Mouse (Mus musculus) cerebellum, adult 9-11 months (tissue): ENCODE measurements at regions not wholly inside any gene's neighbourhood (a gene's known extent, or its start where the extent isn't known, plus 50 kb on each side); places are given as distances from the start of the nearest gene placed in this dataset.
A peak's percentile ranks its signal among the peaks of the same experiment; 100 is the strongest.

Source experiments
- DNase-seq: peaks from one replicate; pipeline ENCODE4 v3.0.0; 2022

DNA sequence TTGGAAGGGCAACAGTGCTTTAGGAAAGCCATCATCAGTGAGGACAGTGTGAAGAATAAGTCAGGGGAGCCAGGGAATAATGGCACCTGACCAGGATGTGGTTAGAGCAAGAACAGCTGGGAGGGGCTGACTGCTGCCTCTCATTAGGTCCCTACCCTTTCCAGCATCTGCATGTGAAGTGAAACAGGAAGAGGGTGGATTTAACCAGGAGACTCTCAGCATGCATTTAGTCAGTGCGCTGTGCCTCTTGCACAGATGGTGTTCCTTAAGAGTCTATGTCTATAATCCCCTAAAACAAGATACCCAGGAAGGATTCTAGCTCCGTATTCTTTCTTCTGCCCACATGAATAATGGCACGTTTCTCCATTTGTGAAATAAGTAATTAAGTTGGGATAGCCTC, 267.9 kb downstream of the Spry2 start:
- DNase-seq: no peak

- DNase-seq: no peak
Measured at GRCm38 (mm10) chr14:105624387-105624786, 272.2 kb downstream of the Spry2 start.

DNA sequence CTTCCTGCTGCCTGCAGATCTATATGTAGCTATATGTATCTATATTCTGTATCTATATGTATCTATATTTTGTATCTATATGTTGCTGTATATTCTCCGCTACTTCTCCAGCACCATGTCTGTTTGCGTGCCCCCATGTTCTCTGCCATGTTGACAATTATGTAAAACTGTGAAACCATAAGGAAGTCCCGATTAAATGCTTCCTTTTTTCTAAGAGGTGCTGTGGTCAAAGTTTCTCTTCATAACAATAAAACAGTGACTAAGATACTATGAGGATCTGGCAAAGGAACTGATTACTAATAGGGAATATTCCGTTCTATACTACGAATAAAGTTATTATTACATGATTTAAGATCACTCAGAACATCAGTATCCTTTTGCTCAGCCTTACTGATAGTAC, 274.5 kb downstream of the Spry2 start:
- no peak for DNase-seq

- peak; percentile 32 for DNase-seq
Measured at GRCm38 (mm10) chr14:105621124-105621523, 275.5 kb downstream of the Spry2 start.

- no peak for DNase-seq
Measured at GRCm38 (mm10) chr14:105619449-105619848, 277.2 kb downstream of the Spry2 start.

DNA sequence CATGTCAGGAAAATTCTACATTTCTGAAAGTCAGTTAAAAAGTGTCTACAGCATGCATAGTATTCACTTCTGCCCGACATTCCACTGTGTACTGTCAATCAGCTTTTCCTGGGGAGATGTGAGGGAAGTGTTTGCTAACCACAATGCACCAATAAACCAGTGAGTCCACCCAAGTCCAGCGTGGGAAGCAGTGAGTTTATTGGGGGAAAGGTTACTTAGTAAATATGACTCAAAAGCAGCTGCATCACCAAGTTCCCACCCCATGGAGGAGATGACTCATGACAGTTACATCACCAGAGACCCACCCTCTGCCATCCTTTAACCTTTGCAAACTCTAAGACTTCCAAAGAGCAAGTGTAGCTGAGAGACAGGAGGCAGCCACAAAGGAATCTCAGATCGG, 280.9 kb downstream of the Spry2 start:
- DNase-seq: no peak

GRCm38 (mm10) chr14:105612794-105613193, 283.8 kb downstream of the Spry2 start:
- DNase-seq: no peak

GRCm38 (mm10) chr14:105608804-105609203, 287.8 kb downstream of the Spry2 start:
- DNase-seq: no peak

- DNase-seq: no peak
Measured at GRCm38 (mm10) chr14:105606551-105606950, 290.1 kb downstream of the Spry2 start.

GRCm38 (mm10) chr14:105604451-105604850, 292.2 kb downstream of the Spry2 start:
- no peak for DNase-seq

DNA sequence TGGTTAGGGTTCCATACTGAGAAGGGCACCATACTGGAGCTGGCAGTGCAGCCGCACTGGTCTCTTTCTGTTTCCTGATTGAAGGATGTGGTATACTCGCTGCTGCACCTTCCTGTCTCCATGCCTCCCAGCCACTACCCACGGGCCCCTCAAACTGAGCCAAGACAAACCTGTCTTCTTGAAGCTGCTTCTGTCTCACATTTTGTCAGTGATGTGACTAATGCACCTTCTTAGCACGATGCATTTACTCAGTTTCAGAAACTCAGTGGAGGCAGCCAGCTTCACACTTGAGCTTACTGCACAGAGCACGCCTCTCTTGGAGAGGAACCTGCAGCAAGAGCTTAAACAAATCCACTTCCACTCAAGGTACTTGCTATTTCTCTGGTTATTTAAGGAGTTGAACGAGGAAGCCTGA, 293.6 kb downstream of the Spry2 start:
- DNase-seq: no peak

DNA sequence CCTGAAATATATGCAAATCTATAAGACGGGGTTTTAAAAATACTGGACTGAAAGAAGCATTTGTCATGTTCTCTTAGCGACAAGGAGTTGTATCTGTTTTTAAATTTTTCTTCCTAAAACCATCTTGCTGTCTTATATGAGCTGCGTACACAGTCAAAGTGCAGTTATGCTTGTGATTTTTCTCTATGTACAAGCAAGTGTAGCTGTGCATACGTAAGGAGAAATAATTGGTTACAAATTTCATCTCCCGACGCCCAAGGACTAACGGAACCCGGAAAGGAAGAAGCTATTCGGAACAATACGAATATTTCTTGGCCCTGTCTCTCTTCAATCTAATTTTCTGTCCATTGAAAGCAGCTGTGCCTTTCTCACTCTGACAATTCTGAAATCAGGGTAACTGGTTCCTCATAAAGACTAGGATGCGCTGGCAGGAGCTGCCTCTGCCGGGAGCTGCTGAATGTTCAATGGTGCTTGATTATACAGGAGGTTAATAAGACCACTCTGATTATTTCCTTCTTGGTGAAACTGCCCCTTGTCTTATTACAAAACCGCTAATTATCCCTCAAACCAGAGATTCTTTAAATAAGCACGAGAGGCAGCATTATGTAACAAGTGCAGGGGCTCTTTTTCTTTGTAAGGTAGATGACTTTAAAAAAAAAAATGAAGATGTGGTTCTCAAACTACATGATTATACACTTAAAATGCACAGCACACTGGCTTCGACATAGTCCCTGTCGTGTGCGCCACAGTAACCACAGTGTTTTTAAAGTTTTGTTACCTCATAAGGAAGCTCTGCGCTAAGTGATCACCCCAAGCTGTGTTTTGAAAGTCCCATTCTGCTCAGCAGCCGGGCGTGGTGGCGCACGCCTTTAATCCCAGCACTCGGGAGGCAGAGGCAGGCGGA, 296.8 kb downstream of the Spry2 start:
- DNase-seq: no peak

DNA sequence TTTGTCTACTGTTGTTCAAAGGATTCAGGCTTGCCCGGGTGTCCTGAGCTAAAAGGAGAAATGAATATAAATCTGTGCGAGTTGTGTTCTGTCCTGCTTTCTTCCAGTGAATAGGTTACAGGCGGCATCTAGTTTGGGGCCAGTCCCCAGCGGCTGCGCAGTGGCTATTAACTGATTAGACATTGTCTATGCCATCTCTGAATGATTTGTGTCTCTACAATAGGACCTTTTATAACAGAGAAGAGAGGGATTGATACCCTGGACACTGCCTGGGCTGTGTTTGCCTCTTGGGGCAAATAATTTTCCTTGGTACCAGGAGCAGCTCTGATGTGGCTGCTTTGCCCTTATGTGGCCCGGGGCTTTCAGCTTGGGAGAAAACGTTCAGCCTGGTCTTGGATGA, 306.9 kb downstream of the Spry2 start:
- DNase-seq: peak; percentile 29

DNA sequence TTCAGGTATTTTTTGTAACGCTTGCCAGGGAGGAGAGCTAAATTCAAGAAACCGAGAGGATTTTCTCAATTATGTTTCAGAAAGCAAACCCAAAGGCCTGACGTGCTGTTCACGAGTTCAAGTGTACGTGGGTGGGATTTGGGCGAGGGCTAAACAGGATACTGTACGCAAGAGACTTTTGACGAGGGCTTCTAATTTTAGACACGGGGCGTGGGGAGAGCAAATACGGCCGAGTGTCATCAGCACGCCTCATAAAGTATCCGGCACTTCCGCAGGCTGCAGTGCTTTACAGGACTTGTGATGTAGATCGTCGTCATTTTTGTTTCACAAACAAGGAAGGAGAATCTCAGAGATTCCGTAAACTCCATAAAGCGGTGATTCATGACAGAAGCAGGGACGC, 307.4 kb downstream of the Spry2 start:
- no peak for DNase-seq

DNA sequence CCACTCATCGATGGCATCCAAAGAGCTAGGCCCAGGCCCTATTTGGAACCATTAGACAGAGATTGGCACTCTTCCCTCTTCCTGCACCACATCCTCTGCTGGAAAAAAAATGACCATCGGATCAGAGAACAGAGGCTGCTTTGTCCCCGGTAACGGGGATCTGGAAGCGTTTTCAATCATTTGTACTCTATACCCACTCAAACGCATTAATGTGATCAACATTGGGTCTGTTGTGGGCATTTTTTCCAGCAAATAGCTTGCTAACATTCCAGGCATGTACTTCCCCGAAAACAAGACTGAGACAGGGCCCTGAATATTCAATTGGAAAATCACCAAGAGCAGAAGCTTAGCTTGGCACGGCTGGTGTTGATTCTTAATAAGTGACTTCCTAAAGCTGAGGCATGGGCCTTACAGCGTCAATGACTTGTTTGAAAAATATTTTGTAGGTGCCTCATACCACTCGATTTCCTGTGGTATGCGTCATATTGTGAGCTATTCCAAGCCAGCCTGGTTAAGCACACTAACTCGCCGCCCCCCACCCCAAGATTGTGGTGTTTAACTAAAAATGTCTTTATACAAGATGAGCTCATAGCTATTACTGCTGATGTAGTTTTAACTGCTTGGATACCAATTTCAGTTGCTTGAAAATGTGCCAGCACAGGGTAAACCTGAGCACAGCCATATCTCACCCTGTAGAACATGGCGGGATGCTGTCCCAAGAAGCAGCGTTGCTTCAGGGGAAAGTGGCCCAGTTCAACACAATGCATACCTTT, 308.0 kb downstream of the Spry2 start:
- peak; percentile 61 for DNase-seq

DNA sequence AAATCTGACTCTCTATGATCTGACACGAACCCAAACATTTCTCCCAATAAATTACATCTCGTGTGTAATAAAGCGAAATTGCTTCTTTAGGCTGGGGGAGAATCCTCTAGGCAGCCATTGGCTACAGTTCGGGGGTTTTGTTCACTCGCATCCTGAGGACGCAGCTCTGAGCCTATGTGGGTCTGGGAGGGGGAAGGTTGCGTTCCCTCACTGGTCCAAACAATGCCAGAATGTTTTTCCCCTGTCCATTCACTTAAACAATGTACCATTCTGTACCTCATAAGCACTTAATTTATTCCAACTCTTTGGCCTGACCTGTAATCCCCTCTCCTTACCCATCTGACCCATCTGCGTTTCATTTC, 308.6 kb downstream of the Spry2 start:
- no peak for DNase-seq

DNA sequence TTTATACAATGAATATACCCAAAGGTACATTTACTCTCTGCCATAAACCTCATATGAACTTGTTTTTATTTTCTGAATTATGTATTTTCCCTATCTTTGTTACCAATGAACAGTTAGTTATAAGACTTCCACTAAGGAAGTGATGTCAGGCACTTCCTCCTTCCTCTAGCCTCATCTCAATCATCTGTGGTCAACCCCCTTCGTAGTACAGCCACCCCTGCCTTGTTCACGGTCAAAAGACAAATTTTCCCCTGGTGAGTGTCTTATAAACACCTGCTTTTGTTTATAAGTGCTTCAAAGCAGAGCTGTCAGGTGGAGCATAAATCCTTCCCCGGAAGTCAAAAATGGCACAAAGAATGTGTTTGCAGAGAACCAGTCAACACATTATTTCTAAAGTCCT, 312.0 kb downstream of the Spry2 start:
- DNase-seq: no peak

DNA sequence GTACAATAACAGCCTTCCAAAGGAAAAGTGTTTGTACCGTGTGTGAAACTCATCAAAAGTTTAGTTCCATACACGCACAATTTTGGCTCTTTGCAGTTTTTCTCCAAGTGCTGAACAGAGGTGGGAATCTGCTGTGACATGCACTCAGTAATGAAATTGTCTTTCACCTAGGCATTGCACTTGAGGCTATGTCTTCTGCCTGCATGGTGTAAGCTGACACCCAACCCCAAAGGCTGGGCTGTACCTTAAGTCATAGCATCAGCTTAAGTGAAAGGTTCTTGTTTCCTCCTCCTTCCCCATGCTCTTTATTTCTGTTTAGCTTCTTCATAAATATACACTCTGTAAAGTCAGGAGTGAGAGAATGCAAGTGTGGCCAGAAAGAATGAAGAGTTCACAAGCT, 313.1 kb downstream of the Spry2 start:
- no peak for DNase-seq

GRCm38 (mm10) chr14:105576266-105576665, 317.9 kb downstream of the Ndfip2 start:
- no peak for DNase-seq

DNA sequence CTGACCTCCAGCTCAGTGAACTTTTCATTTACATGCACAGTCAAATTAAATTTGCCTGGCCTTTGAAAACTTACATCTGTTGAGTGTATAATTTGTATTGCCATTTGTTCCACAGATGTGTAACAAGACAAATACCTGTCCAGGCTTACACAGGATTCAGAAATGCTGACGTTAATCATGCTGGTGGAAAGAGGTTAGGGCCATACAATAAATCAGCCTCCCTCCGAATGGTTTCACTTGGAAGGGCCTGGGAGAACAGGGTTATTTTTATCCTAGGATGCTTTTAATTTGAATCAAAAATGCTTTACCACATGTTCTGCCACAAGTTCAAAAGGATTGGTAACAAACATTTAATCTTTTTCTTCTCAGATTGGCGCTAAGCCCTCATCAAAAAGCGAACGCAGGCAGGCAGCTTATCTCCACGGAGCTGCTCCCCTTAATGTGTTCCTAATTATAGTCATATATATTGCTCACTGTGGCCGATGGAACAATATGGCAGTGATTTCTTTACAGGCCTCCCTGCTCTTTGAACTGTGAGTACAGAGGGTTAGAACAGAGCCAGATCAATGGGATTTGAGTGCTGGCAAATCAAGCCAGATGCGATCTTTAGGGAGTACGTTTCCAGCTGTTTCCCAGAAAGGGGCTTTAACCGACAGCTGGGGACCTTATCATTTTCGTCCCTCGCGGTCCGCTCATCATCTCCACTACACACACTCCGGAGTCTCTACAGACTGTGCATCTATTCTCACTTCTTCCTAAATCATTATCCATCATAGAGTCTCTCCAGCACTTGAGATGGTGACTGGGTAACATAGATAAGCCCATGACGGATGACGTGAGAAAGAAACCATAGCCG, 313.9 kb downstream of the Ndfip2 start:
- no peak for DNase-seq

GRCm38 (mm10) chr14:105570156-105570555, 311.8 kb downstream of the Ndfip2 start:
- DNase-seq: no peak

- DNase-seq: no peak
Measured at GRCm38 (mm10) chr14:105565827-105566226, 307.5 kb downstream of the Ndfip2 start.

GRCm38 (mm10) chr14:105562843-105563242, 304.5 kb downstream of the Ndfip2 start:
- no peak for DNase-seq
